Mouse (Mus musculus) kidney, embryonic 14.5 days (tissue): ENCODE measurements around the gene Mgat5. TPM values are rescaled to one million over a fixed set of nuclear protein-coding genes. Genes with fewer than 3 reads are reported as not detected.

Experiments
- ATAC-seq: fragments of 200-750 bp; cut with Nextera tagmentation; 2 replicates; pipeline ENCODE4 v1.8.0; 2017; ENCODE audit warnings: moderate number of reproducible peaks, mild to moderate bottlenecking, moderate TSS enrichment, moderate library complexity; ENCODE audit not compliant: low FRiP score, low TSS enrichment
- H3K27ac ChIP-seq: fragments of 300-500 bp; sonication (generic); 2 replicates; pipeline ENCODE4 v1.5.1; 2014; ENCODE audit warnings: low read depth, mild to moderate bottlenecking, low read length, moderate library complexity, mixed read lengths
- H3K27me3 ChIP-seq: fragments of 300-500 bp; sonication (generic); 2 replicates; pipeline ENCODE4 v1.6.1; 2014; ENCODE audit warnings: mild to moderate bottlenecking, low read length; ENCODE audit not compliant: control insufficient read depth, insufficient read depth
- H3K36me3 ChIP-seq: fragments of 300-500 bp; sonication (generic); 2 replicates; pipeline ENCODE4 v1.6.1; 2014; ENCODE audit warnings: low read length, mixed read lengths; ENCODE audit not compliant: control insufficient read depth, insufficient read depth
- H3K4me1 ChIP-seq: fragments of 300-500 bp; sonication (generic); 2 replicates; pipeline ENCODE4 v1.6.1; 2014; ENCODE audit warnings: low read length, mixed read lengths; ENCODE audit not compliant: control insufficient read depth, insufficient read depth
- H3K4me2 ChIP-seq: fragments of 300-500 bp; sonication (generic); replicated peaks from 2 replicates; pipeline ENCODE4 v1.6.1; 2014; ENCODE audit warnings: low read depth, mild to moderate bottlenecking, low read length
- H3K4me3 ChIP-seq: fragments of 300-500 bp; sonication (generic); 2 replicates; pipeline ENCODE4 v1.5.1; 2014; ENCODE audit warnings: mild to moderate bottlenecking, low read length
- H3K9ac ChIP-seq: fragments of 300-500 bp; sonication (generic); 2 replicates; pipeline ENCODE4 v1.6.1; 2014; ENCODE audit warnings: low read depth, mild to moderate bottlenecking, low read length, moderate library complexity
- H3K9me3 ChIP-seq: fragments of 300-500 bp; sonication (generic); 2 replicates; pipeline ENCODE4 v1.6.1; 2016; ENCODE audit warnings: low read length; ENCODE audit not compliant: control insufficient read depth
- WGBS: fragments of 180-500 bp; shearing (Covaris S2); extraction: QIAGEN DNeasy Blood & Tissue Kit; methylation state at CpG from one replicate; pipeline ENCODE4 v1.1.7; 2014; 5-methylcytosine and 5-hydroxymethylcytosine counted together
- polyA plus RNA-seq: library from polyadenylated mRNA; unstranded; fragments of >200 nt; fragmentation: Nextera tagmentation; extraction: Ambion mirVana; gene quantifications from 2 replicates; pipeline ENCODE4 v1.2.1, GENCODE M21; 2014

Gene Mgat5
- polyA plus RNA-seq, 1 experiment from 2014 or later = 11.0 TPM

DNA sequence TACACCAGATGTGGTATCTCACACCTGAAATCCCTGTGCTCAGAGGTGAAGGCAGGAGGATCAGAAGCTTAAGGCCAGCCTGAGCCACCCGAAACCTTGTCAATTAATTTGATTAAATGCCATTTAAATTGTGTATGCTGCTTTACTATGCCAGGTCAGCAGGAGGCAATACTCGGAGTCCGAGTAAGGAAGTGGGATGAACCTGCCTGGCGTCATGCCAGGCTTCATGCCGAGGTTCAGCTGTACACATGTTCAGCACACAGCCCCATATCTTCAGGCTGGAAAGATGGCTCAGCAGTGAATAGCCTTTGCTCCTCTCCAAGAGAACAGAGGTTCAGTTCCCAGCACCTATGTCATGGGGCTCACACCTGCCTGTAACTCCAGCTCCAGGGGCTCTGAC, 331.6 kb downstream of the Mgat5 start:
- no peaks in the 10 kb centered on the region for H3K36me3 ChIP-seq
- no peak for ATAC-seq
- 31% methylated on average over 5 of the region's 5 CpGs for whole genome bisulfite sequencing
- no peak overlapping the region for H3K4me3 ChIP-seq
- no peak overlapping the region for H3K27ac ChIP-seq
- no peak overlapping the region for H3K9ac ChIP-seq
- H3K4me1 ChIP-seq = peaks cover 12% of the 10 kb centered on the region; the same call in 1 of the 2 replicates
- no peak overlapping the region for H3K4me2 ChIP-seq
- peaks cover 9% of the 10 kb centered on the region for H3K27me3 ChIP-seq
- peaks cover 3% of the 10 kb centered on the region; the same call in 1 of the 2 replicates for H3K9me3 ChIP-seq

DNA sequence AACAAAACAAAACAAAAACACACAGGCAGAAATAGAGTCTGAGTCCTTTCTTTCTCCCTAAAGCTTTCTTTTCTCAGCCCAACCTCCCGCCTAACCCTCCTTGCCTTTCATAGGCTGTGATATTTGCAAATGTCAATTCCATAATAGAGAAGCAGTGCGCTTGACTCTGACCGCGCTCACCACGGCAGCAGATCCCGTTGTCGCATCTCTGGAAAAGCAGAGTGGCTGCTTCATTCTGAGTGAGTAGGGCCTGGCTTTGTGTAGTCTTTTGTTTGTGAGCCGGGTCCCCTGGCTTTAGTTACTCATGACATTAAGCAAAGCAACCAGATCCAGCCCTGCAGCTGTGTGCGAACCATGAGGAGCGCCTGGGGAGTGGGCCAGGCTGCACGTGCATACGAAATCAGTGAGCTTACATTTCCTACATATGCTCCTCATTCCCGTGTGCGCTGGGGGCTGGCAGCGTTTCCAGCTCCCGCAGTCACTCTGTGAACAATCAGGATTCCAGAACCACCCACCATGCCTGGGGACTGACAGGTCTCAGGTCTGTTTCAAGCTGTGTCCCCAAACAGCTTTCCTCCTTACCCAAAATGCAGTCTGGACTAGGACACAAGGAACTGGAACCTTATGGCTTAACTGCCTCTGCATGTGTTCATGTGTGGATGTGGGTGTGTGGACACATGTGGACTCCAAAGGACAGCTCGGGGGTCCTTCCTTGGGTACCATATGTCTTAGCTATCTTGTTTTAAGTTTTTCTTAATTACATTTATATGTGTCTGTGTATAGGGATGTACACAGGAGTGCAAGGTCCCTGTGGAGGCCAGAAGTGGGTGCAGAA, 332.6 kb downstream of the Mgat5 start:
- Histone ChIP-seq H3K9ac (no peak overlapping the region), H3K27ac (no peak overlapping the region), H3K36me3 (no peaks in the 10 kb centered on the region), H3K4me2 (peak overlapping the region; percentile 15; the same call in 1 of the 2 replicates), H3K9me3 (peaks cover 3% of the 10 kb centered on the region; the same call in 1 of the 2 replicates), H3K4me1 (peaks cover 10% of the 10 kb centered on the region; the same call in 1 of the 2 replicates), H3K4me3 (no peak overlapping the region), H3K27me3 (peaks cover 9% of the 10 kb centered on the region)
- peak; percentile 36; the same call in 1 of the 2 replicates for ATAC-seq
- WGBS = 30% methylated on average over 17 of the region's 17 CpGs
